Mouse (Mus musculus) liver, adult 2 months (tissue): ENCODE data around the gene Mep1a.

Experiments
- CTCF ChIP-seq: fragments of 200-500 bp; IDR thresholded peaks from 2 replicates; pipeline ENCODE4 v1.5.1; 2011; ENCODE audit warnings: low read depth, low read length, control low read depth
- POLR2A ChIP-seq: fragments of 200-500 bp; IDR thresholded peaks from 2 replicates; pipeline ENCODE4 v1.6.1; 2011; ENCODE audit warnings: low read length, control low read depth; ENCODE audit not compliant: insufficient read depth; ENCODE audit errors: extremely low read depth

- TF ChIP-seq POLR2A (no peak), CTCF (no peak)
Observed at GRCm38 (mm10) chr17:43538767-43539166, 36.2 kb upstream of the Mep1a start.
